27 mouse cellular contexts compared by ENCODE assay signal in the genomic region with DNA sequence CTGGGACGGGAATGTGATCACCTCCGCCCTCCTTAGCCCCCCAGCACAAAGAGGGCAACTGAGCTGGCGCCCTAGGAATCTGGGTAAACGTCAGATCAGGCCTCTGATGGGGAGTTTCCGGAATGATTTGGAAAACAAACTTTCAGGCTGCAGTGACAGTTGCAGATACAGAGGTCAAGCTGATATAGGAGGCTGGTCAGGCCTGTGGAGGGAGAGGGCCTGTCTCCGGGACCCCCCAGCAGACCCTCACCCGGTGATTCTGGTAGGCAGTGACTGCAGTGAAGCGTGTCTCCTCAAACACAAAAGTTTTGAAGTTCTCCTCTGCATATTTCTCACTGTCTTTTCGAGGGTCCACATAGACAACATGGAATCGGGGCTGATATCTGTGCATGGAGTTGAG. TPM values are rescaled to one million over a fixed set of nuclear protein-coding genes. Genes with fewer than 3 reads are reported as not detected.
DNase-seq lines count a peak whose midpoint lies in the region; ATAC-seq and TF ChIP-seq lines count a peak whose summit lies in the region.
"Had no signal": no experiment of that assay in that cellular context is flagged by ENCODE, and none has a peak within 500 bp of the region (broad histone marks: within the 10 kb centered on the region; RNA-seq: fewer than 3 reads in every experiment).

No protein-coding gene starts in this region.

- no peak for ATAC-seq in hindbrain, embryonic 11.5 days (ENCODE audit: low FRiP score)
- ATAC-seq in hindbrain, embryonic 16.5 days = no peak
- ATAC-seq in embryonic facial prominence, embryonic 13.5 days (ENCODE audit: insufficient number of reproducible peaks, insufficient read depth, low FRiP score, low TSS enrichment, low read depth) = no peak
- ATAC-seq: lung, postnatal 0 days had no signal

- peak; percentile 42 for DNase-seq in hindbrain, embryonic 11.5 days (ENCODE audit: low spot score)
- DNase-seq in limb, embryonic 10.5 days (ENCODE audit: low spot score) = peak; percentile 47
- DNase-seq in thymus, postnatal 25 days = no peak
- DNase-seq in kidney, adult 8-10 months = no peak
- no peak for DNase-seq in left cerebral cortex, adult 18-20 months (ENCODE audit: low spot score in 2 of 2)
- DNase-seq: adrenal gland, adult 2 months; cerebellum, adult 11 months; cerebellum, adult 9-11 months; heart, adult 18-20 months; heart, postnatal 14 days; kidney, adult 18-20 months; layer of hippocampus, adult 9-11 months; liver; midbrain, embryonic 14.5 days; right cerebral cortex, postnatal 4 days; thymus, postnatal 14 days had no signal

- no peak for TF ChIP-seq CTCF in E14TG2a.4 (conservative IDR thresholded peaks at IDR 0.05; ENCODE audit: low read length)

- WGBS in hindbrain, embryonic 11.5 days = 9% methylated on average over 10 of the region's 10 CpGs
- 12% methylated on average over 10 of the region's 10 CpGs for WGBS in hindbrain, embryonic 16.5 days
- WGBS in embryonic facial prominence, embryonic 13.5 days = 30% methylated on average over 10 of the region's 10 CpGs
- WGBS in limb, embryonic 10.5 days = 8% methylated on average over 10 of the region's 10 CpGs

- H3K9ac ChIP-seq in hindbrain, embryonic 11.5 days (ENCODE audit: low read depth, low read length) = no peak overlapping the region
- no peak overlapping the region for H3K9ac ChIP-seq in hindbrain, embryonic 16.5 days (ENCODE audit: low read depth, low read length)
- H3K9ac ChIP-seq in embryonic facial prominence, embryonic 13.5 days = 0 out of 2 replicates have a peak overlapping the region, but pooled peaks have one; percentile 59
- H3K9ac ChIP-seq: forebrain, embryonic 15.5 days; heart, embryonic 13.5 days; liver, embryonic 15.5 days had no signal

- no peaks in the 10 kb centered on the region for H3K36me3 ChIP-seq in hindbrain, embryonic 11.5 days (ENCODE audit: control insufficient read depth, insufficient read depth, low read length)
- H3K36me3 ChIP-seq in hindbrain, embryonic 16.5 days (ENCODE audit: control insufficient read depth, insufficient read depth, low read length) = no peaks in the 10 kb centered on the region
- no peaks in the 10 kb centered on the region for H3K36me3 ChIP-seq in E14TG2a.4 (ENCODE audit: insufficient read depth, low read length)
- H3K36me3 ChIP-seq in embryonic facial prominence, embryonic 13.5 days = no peaks in the 10 kb centered on the region
- H3K36me3 ChIP-seq in limb, embryonic 10.5 days = no peaks in the 10 kb centered on the region
- H3K36me3 ChIP-seq: forebrain, embryonic 15.5 days; heart, embryonic 13.5 days; liver, embryonic 15.5 days had no signal

- H3K4me2 ChIP-seq in hindbrain, embryonic 11.5 days (replicated peaks; ENCODE audit: low read depth, low read length) = peak overlapping the region; percentile 49; the same call in 1 of the 2 replicates
- H3K4me2 ChIP-seq in hindbrain, embryonic 16.5 days (ENCODE audit: low read length) = no peak overlapping the region
- peak overlapping the region; percentile 73 for H3K4me2 ChIP-seq in embryonic facial prominence, embryonic 13.5 days

- no peak overlapping the region for H3K4me3 ChIP-seq in hindbrain, embryonic 11.5 days (ENCODE audit: low read depth, low read length)
- H3K4me3 ChIP-seq in hindbrain, embryonic 16.5 days (ENCODE audit: low read length) = no peak overlapping the region
- peak overlapping the region; percentile 73 for H3K4me3 ChIP-seq in E14TG2a.4 (replicated peaks; ENCODE audit: low read length)
- H3K4me3 ChIP-seq in embryonic facial prominence, embryonic 13.5 days = peak overlapping the region; percentile 44; the same call in 1 of the 2 replicates
- H3K4me3 ChIP-seq in limb, embryonic 10.5 days = 0 out of 2 replicates have a peak overlapping the region, but pooled peaks have one; percentile 42

- H3K9me3 ChIP-seq in hindbrain, embryonic 11.5 days (ENCODE audit: control insufficient read depth, low read length) = no peaks in the 10 kb centered on the region
- H3K9me3 ChIP-seq in hindbrain, embryonic 16.5 days (ENCODE audit: control insufficient read depth, low read length) = no peaks in the 10 kb centered on the region; the same call in 1 of the 2 replicates
- H3K9me3 ChIP-seq in E14TG2a.4 (ENCODE audit: low read length) = no peaks in the 10 kb centered on the region
- H3K9me3 ChIP-seq in embryonic facial prominence, embryonic 13.5 days = no peaks in the 10 kb centered on the region
- no peaks in the 10 kb centered on the region for H3K9me3 ChIP-seq in limb, embryonic 10.5 days (replicated peaks)
- H3K9me3 ChIP-seq: forebrain, embryonic 15.5 days; heart, embryonic 13.5 days; liver, embryonic 15.5 days had no signal

- H3K4me1 ChIP-seq in hindbrain, embryonic 11.5 days (replicated peaks; ENCODE audit: control insufficient read depth, insufficient read depth, low read length) = peaks cover 9% of the 10 kb centered on the region
- H3K4me1 ChIP-seq in hindbrain, embryonic 16.5 days (ENCODE audit: control insufficient read depth, insufficient read depth, low read depth, low read length) = peaks cover 30% of the 10 kb centered on the region
- H3K4me1 ChIP-seq in E14TG2a.4 (replicated peaks; ENCODE audit: low read depth, low read length) = peaks cover 31% of the 10 kb centered on the region
- peaks cover 37% of the 10 kb centered on the region for H3K4me1 ChIP-seq in embryonic facial prominence, embryonic 13.5 days
- H3K4me1 ChIP-seq in limb, embryonic 10.5 days = peaks cover 52% of the 10 kb centered on the region

- H3K27ac ChIP-seq in hindbrain, embryonic 11.5 days (ENCODE audit: low read depth, low read length) = no peak overlapping the region
- H3K27ac ChIP-seq in hindbrain, embryonic 16.5 days (ENCODE audit: low read depth, low read length) = no peak overlapping the region
- H3K27ac ChIP-seq in embryonic facial prominence, embryonic 13.5 days = no peak overlapping the region
- H3K27ac ChIP-seq in limb, embryonic 10.5 days = no peak overlapping the region
- H3K27ac ChIP-seq: forebrain, embryonic 15.5 days; heart, embryonic 13.5 days; kidney, postnatal 0 days; liver, embryonic 15.5 days had no signal

- H3K27me3 ChIP-seq in hindbrain, embryonic 11.5 days (ENCODE audit: control insufficient read depth, insufficient read depth, low read length) = peaks cover 92% of the 10 kb centered on the region
- peaks cover 81% of the 10 kb centered on the region for H3K27me3 ChIP-seq in hindbrain, embryonic 16.5 days (replicated peaks; ENCODE audit: control insufficient read depth, insufficient read depth, low read length)
- H3K27me3 ChIP-seq in E14TG2a.4 (ENCODE audit: insufficient read depth, low read length) = peaks cover 95% of the 10 kb centered on the region
- H3K27me3 ChIP-seq in embryonic facial prominence, embryonic 13.5 days = peaks cover 97% of the 10 kb centered on the region
- peaks cover 97% of the 10 kb centered on the region for H3K27me3 ChIP-seq in limb, embryonic 10.5 days (ENCODE audit: low read depth, poor library complexity, severe bottlenecking)

RNA-seq across cellular contexts. Expression of gene Tbx1, which starts 7.3 kb away (rescaled TPM):
- polyA plus RNA-seq in hindbrain, embryonic 11.5 days (2014; fragmentation: Nextera tagmentation; extraction: Ambion mirVana) = 6.4 and 7.4 TPM in 2 replicates
- polyA plus RNA-seq in hindbrain, embryonic 16.5 days (2015; fragmentation: Nextera tagmentation; extraction: Ambion mirVana) = 0.89 and 0.90 TPM in 2 replicates
- 7.9 and 8.3 TPM in 2 replicates for polyA plus RNA-seq in embryonic facial prominence, embryonic 13.5 days (2015; fragmentation: Nextera tagmentation; extraction: Ambion mirVana)
- 1.1 and 1.7 TPM in 2 replicates for polyA plus RNA-seq in limb, embryonic 10.5 days (2016; fragmentation: Nextera tagmentation; extraction: Ambion mirVana)
- 1 to 10 TPM; 1.3 TPM for total RNA-seq in left cerebral cortex, adult 18-20 months (2021)
- total RNA-seq: megakaryocyte progenitor cell, adult 5-6 weeks; MEL had no signal

RNA-seq across cellular contexts. Expression of gene Gp1bb, which starts 39.0 kb away (rescaled TPM):
- polyA plus RNA-seq in hindbrain, embryonic 11.5 days (2014; fragmentation: Nextera tagmentation; extraction: Ambion mirVana) = 8.9 and 9.5 TPM in 2 replicates
- polyA plus RNA-seq in hindbrain, embryonic 16.5 days (2015; fragmentation: Nextera tagmentation; extraction: Ambion mirVana) = 9.6 and 9.7 TPM in 2 replicates
- 2.2 and 3.2 TPM in 2 replicates for polyA plus RNA-seq in embryonic facial prominence, embryonic 13.5 days (2015; fragmentation: Nextera tagmentation; extraction: Ambion mirVana)
- polyA plus RNA-seq in limb, embryonic 10.5 days (2016; fragmentation: Nextera tagmentation; extraction: Ambion mirVana) = 1.8 and 2.8 TPM in 2 replicates
- total RNA-seq in left cerebral cortex, adult 18-20 months (2021) = 1 to 10 TPM; 1.1 to 1.3 TPM
- total RNA-seq: adrenal gland, adult 2 months; gastrocnemius, adult 8-10 months had no signal

RNA-seq across cellular contexts. Expression of gene Gm49601, which starts 43.1 kb away (rescaled TPM):
- 3.9 and 6.0 TPM in 2 replicates for polyA plus RNA-seq in hindbrain, embryonic 11.5 days (2014; fragmentation: Nextera tagmentation; extraction: Ambion mirVana)
- polyA plus RNA-seq in hindbrain, embryonic 16.5 days (2015; fragmentation: Nextera tagmentation; extraction: Ambion mirVana) = 18.7 and 22.6 TPM in 2 replicates
- polyA plus RNA-seq in embryonic facial prominence, embryonic 13.5 days (2015; fragmentation: Nextera tagmentation; extraction: Ambion mirVana) = 4.5 and 7.4 TPM in 2 replicates
- 2.3 and 4.7 TPM in 2 replicates for polyA plus RNA-seq in limb, embryonic 10.5 days (2016; fragmentation: Nextera tagmentation; extraction: Ambion mirVana)
- total RNA-seq in left cerebral cortex, adult 18-20 months (2021) = 100 to 1,000 TPM; 231 to 252 TPM

RNA-seq across cellular contexts. Expression of gene Sept5, which starts 46.6 kb away (rescaled TPM):
- polyA plus RNA-seq in hindbrain, embryonic 11.5 days (2014; fragmentation: Nextera tagmentation; extraction: Ambion mirVana) = 63.4 and 64.4 TPM in 2 replicates
- polyA plus RNA-seq in hindbrain, embryonic 16.5 days (2015; fragmentation: Nextera tagmentation; extraction: Ambion mirVana) = 230 and 249 TPM in 2 replicates
- 39.7 and 45.9 TPM in 2 replicates for polyA plus RNA-seq in embryonic facial prominence, embryonic 13.5 days (2015; fragmentation: Nextera tagmentation; extraction: Ambion mirVana)
- 19.4 and 29.1 TPM in 2 replicates for polyA plus RNA-seq in limb, embryonic 10.5 days (2016; fragmentation: Nextera tagmentation; extraction: Ambion mirVana)
- total RNA-seq in left cerebral cortex, adult 18-20 months (2021) = 100 to 1,000 TPM; 824 to 876 TPM

Comparison
In these comparisons a context has a peak if more than half of its experiments do, and no peak if none do; other contexts are left out.
1. DNase-seq: peak in hindbrain, embryonic 11.5 days (single experiment) and limb, embryonic 10.5 days (single experiment); none in thymus, postnatal 25 days (single experiment), kidney, adult 8-10 months (0 of 2) and left cerebral cortex, adult 18-20 months (0 of 2).
2. H3K4me3 ChIP-seq: peak in E14TG2a.4 (single experiment), embryonic facial prominence, embryonic 13.5 days (single experiment) and limb, embryonic 10.5 days (single experiment); none in hindbrain, embryonic 11.5 days (single experiment) and hindbrain, embryonic 16.5 days (single experiment).